Mouse (Mus musculus) C2C12 (cell line): Measurements from ENCODE around the gene Nav1. TPM values are rescaled to one million over a fixed set of nuclear protein-coding genes. Genes with fewer than 3 reads are reported as not detected.

ENCODE experiments used
- H3K27me3 ChIP-seq: one replicate; pipeline ENCODE4 v1.6.1; 2011; ENCODE audit not compliant: control insufficient read depth, insufficient read depth, insufficient read length
- H3K36me3 ChIP-seq: one replicate; pipeline ENCODE4 v1.6.1; 2011; ENCODE audit not compliant: control insufficient read depth, insufficient read depth
- H3K4me3 ChIP-seq: one replicate; pipeline ENCODE4 v1.5.1; 2011; ENCODE audit warnings: mild to moderate bottlenecking, control low read depth; ENCODE audit not compliant: poor library complexity, insufficient read depth, severe bottlenecking
- H3K79me2 ChIP-seq: one replicate; pipeline ENCODE4 v1.6.1; 2011; ENCODE audit not compliant: control insufficient read depth, insufficient read depth
- H3K79me3 ChIP-seq: one replicate; pipeline ENCODE4 v1.6.1; 2011; ENCODE audit warnings: low read depth, control low read depth
- H3ac ChIP-seq: one replicate; pipeline ENCODE3; 2011; ENCODE audit warnings: low read depth; ENCODE audit not compliant: control insufficient read depth, insufficient read length
- CEBPB ChIP-seq: IDR thresholded peaks from one replicate; pipeline ENCODE4 v1.6.1; 2011; ENCODE audit warnings: low read depth, mild to moderate bottlenecking, control low read depth, moderate library complexity
- CTCF ChIP-seq: IDR thresholded peaks from one replicate; pipeline ENCODE4 v1.5.1; 2011; ENCODE audit not compliant: control insufficient read depth, insufficient read depth, insufficient read length
- FOSL1 ChIP-seq: IDR thresholded peaks from one replicate; pipeline ENCODE4 v1.8.0; 2011; ENCODE audit warnings: mild to moderate bottlenecking, low read length; ENCODE audit not compliant: poor library complexity, insufficient read depth, severe bottlenecking
- MAX ChIP-seq: IDR thresholded peaks from one replicate; pipeline ENCODE4 v1.6.1; 2011; ENCODE audit warnings: mild to moderate bottlenecking, control low read depth
- MYOD1 ChIP-seq: IDR thresholded peaks from one replicate; pipeline ENCODE4 v1.6.1; 2011; ENCODE audit warnings: low read depth; ENCODE audit not compliant: control insufficient read depth, insufficient read length
- MYOG ChIP-seq: IDR thresholded peaks from one replicate; pipeline ENCODE4 v1.6.1; 2011; ENCODE audit not compliant: control insufficient read depth, insufficient read length; ENCODE audit errors: extremely low read depth
- USF1 ChIP-seq: IDR thresholded peaks from one replicate; pipeline ENCODE4 v1.6.1; 2011; ENCODE audit warnings: low read depth, mild to moderate bottlenecking, control low read depth, moderate library complexity
- polyA plus RNA-seq: library from polyadenylated mRNA; unstranded; fragments of >200 nt; fragmentation: generic; extraction: Trizol; gene quantifications from one replicate; pipeline ENCODE4 v1.2.1, GENCODE M21; 2012; ENCODE audit warnings: missing spikeins

The Nav1 gene
- polyA plus RNA-seq, 1 experiment = 22.2 TPM

- Histone ChIP-seq H3K27me3 (no peaks in the 10 kb centered on the region), H3K79me2 (peaks cover 25% of the 10 kb centered on the region), H3K4me3 (no peak overlapping the region), H3K79me3 (no peaks in the 10 kb centered on the region), H3K36me3 (peaks cover 20% of the 10 kb centered on the region), H3ac (no peak overlapping the region)
- TF ChIP-seq CEBPB = peak; percentile 89
- TF ChIP-seq MYOD1 = no peak
Observed at GRCm38 (mm10) chr1:135593560-135594278, 13.4 kb downstream of the Nav1 start.

GRCm38 (mm10) chr1:135590776-135591175 is 16.3 kb downstream of the Nav1 start:
- TF ChIP-seq USF1 (no peak), CEBPB (no peak), CTCF (no peak), MYOD1 (peak; percentile 95)
- Histone ChIP-seq H3K79me2 (peaks cover 25% of the 10 kb centered on the region), H3K4me3 (no peak overlapping the region), H3K36me3 (peaks cover 23% of the 10 kb centered on the region), H3K79me3 (no peaks in the 10 kb centered on the region), H3K27me3 (no peaks in the 10 kb centered on the region), H3ac (no peak overlapping the region)

- H3K79me2 ChIP-seq = peaks cover 36% of the 10 kb centered on the region
- TF ChIP-seq MYOG (no peak), MYOD1 (no peak), USF1 (no peak)
- H3K79me3 ChIP-seq = no peaks in the 10 kb centered on the region
- no peak overlapping the region for H3ac ChIP-seq
- H3K27me3 ChIP-seq = no peaks in the 10 kb centered on the region
- H3K4me3 ChIP-seq = no peak overlapping the region
- peaks cover 20% of the 10 kb centered on the region for H3K36me3 ChIP-seq
Observed at GRCm38 (mm10) chr1:135588973-135589372, 18.1 kb downstream of the Nav1 start.

GRCm38 (mm10) chr1:135586903-135587302 is 20.2 kb downstream of the Nav1 start:
- Histone ChIP-seq H3K4me3 (no peak overlapping the region), H3K27me3 (no peaks in the 10 kb centered on the region), H3K79me2 (peaks cover 46% of the 10 kb centered on the region), H3K36me3 (peaks cover 33% of the 10 kb centered on the region), H3K79me3 (peaks cover 13% of the 10 kb centered on the region), H3ac (no peak overlapping the region)
- TF ChIP-seq MYOD1 (no peak), FOSL1 (no peak), MAX (no peak), USF1 (no peak), MYOG (no peak), CTCF (no peak), CEBPB (no peak)

- H3K27me3 ChIP-seq = no peaks in the 10 kb centered on the region
- peaks cover 33% of the 10 kb centered on the region for H3K36me3 ChIP-seq
- H3ac ChIP-seq = peak overlapping the region; percentile 62
- peaks cover 51% of the 10 kb centered on the region for H3K79me2 ChIP-seq
- no peak overlapping the region for H3K4me3 ChIP-seq
- TF ChIP-seq MYOG (no peak), USF1 (no peak), FOSL1 (no peak), CEBPB (no peak), MYOD1 (no peak), CTCF (no peak), MAX (no peak)
- peaks cover 20% of the 10 kb centered on the region for H3K79me3 ChIP-seq
Observed at GRCm38 (mm10) chr1:135585573-135585972, 21.5 kb downstream of the Nav1 start.

- peaks cover 20% of the 10 kb centered on the region for H3K79me3 ChIP-seq
- TF ChIP-seq CTCF (no peak), FOSL1 (no peak), CEBPB (no peak), MAX (no peak), MYOD1 (no peak), MYOG (no peak), USF1 (no peak)
- peak overlapping the region; percentile 21 for H3K4me3 ChIP-seq
- H3K79me2 ChIP-seq = peaks cover 56% of the 10 kb centered on the region
- no peaks in the 10 kb centered on the region for H3K27me3 ChIP-seq
- H3ac ChIP-seq = peak overlapping the region; percentile 64
- H3K36me3 ChIP-seq = peaks cover 36% of the 10 kb centered on the region
Observed at GRCm38 (mm10) chr1:135584587-135585541, 22.2 kb downstream of the Nav1 start.
